Mouse (Mus musculus) adrenal gland, postnatal 36 days (tissue): ENCODE measurements at regions not wholly inside any gene's neighbourhood (a gene's known extent, or its start where the extent isn't known, plus 50 kb on each side); places are given as distances from the start of the nearest gene placed in this dataset.

Experiments used
- DNase-seq, 2 experiments: peaks; one replicate each; pipeline ENCODE4 v3.0.0; 2021; ENCODE audit warnings: mixed read lengths in 1 of 2

GRCm38 (mm10) chr8:50387189-50387588 is 1543.4 kb upstream of the Tenm3 start:
- DNase-seq, result no peak

GRCm38 (mm10) chr8:50383697-50384096 is 1539.9 kb upstream of the Tenm3 start:
- DNase-seq, result no peak

- DNase-seq, result no peak
These were observed 1536.0 kb upstream of the Tenm3 start for GRCm38 (mm10) chr8:50379745-50380144.

DNA sequence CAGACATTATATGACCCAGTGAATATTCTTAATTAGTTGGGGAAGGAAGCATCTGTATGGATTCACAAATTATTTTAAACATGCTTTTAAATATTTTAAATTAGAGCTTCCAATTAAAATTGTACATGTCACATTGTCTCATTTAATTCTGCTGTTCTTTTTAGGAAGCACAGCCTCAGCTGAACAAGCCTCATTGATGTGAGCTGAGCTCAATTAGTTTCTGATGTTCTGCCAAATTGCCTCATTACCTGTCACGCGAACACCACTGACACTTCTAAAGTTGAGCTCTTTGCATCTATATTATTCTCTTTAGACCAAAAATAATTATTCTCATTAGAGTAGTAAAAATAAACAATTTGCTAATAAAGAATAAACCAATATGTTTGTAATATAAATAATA is 1530.0 kb upstream of the Tenm3 start:
- no peak for DNase-seq

- DNase-seq, result no peak
These were observed 1482.7 kb upstream of the Tenm3 start for GRCm38 (mm10) chr8:50326485-50326884.

DNA sequence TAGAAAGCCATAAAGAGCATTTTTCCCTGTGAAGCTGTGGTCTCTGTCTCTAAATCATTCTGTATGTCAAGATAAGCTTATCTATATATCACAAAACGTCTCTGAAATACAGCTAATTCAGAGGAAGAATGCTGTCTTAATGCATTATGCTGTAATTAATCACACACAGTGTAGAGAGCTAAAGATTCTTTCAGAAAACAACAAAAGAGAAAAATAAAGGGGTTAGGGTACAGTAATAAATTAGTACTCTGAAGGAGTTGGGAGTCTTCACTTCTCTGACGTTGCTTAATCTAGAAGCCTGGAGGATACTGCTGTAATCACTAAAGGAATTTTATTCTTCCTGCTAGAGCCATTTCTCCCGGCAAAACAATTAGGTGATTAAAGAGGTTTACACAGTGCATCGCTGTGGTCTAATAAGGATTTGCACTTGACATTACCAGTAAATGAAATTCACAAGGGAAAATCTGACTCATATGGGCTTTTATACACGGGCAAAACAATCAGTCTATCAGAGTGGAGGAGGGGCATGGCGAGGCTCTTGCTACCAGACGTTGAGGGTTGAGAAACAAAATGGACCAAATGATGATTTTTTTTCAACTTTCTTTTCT is 1477.7 kb upstream of the Tenm3 start:
- no peak for DNase-seq

DNA sequence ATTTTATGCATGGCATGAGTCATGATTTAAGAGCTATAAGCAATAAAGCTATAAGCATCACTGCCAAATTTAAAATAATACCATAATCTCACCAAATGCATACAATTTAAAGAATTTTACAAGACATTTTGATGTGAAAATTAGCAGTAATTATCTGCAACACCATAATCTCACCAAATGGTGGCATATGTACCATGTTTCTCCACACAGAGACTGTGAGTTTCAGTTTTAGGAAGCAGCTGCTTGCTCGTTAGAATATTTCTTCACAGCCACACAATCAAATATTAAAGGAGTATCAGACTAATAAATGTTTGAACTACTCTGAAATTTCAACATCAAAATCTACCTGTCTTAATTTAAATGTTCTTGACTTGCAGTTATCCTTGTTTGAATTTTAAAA is 1472.9 kb upstream of the Tenm3 start:
- DNase-seq, result no peak

DNA sequence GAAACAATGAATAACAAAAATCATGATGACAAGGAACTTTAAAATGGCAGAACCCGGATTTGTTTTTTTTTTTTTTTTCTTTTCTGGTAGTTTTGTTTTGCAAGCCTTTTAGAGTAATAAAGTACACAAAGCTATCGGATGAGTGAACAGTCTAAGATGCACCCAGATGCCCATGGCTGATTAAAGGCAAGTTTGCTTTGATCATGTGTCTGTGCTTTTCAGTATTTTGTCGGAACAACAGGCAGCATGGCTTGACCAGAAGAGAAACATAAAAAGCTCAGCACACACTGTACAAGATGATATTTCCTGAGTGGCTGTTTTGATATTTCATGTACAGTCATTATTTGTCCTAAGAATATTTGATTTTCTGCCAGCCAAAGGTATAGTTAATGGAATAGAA is 1466.6 kb upstream of the Tenm3 start:
- DNase-seq, result no peak

- DNase-seq, result no peak
These were observed 1456.6 kb upstream of the Tenm3 start for GRCm38 (mm10) chr8:50300316-50300715.

DNA sequence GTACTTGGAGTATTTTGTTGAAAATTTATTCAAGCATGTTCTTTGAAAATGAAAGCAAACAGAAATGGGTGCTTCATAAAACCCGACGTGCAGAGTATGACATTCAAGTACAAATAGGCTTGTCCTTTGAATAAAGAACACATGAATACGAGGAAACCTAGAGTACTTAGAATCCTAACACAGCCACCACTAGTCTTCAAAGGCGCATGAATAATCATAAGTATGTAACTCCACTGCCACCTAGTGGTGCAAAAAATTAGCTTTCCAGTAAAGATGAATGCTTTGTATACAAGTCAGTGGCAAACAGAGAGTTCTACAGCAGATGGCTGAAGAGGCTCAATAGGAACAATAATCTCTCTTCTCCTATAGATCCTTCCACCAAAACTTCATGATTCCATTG is 1449.8 kb upstream of the Tenm3 start:
- DNase-seq, result peak; percentile 5 to 54

DNA sequence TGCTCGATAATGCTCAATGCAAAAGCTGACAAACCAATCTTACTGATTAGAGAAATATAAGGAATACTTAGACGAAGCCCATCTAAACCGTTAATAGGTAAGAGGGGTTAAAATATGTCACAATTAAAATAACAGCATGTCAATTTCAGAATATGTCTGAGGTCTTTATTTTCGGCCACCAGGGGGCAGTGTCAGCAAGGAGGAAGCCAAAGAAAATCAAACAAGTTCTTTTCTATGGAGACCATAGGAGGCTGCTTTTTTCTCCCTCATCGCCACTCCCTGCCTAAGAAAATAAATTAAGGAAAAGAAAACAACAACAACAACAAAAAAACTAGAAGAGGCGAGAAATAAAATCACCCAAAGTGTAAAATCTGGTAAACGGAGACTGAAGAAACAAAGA is 1448.4 kb upstream of the Tenm3 start:
- DNase-seq, result peak; percentile 56 to 59

GRCm38 (mm10) chr8:50276346-50276745 is 1432.6 kb upstream of the Tenm3 start:
- no peak for DNase-seq

- DNase-seq, result no peak
These were observed 1421.0 kb upstream of the Tenm3 start for GRCm38 (mm10) chr8:50264757-50265156.
